Mouse (Mus musculus): ENCODE data around the gene C1ql1.

Gene C1ql1

GRCm38 (mm10) chr11:102901199-102901598 is 45.3 kb downstream of the C1ql1 start:
- no peak for DNase-seq (ENCODE audit: low read depth)

DNA sequence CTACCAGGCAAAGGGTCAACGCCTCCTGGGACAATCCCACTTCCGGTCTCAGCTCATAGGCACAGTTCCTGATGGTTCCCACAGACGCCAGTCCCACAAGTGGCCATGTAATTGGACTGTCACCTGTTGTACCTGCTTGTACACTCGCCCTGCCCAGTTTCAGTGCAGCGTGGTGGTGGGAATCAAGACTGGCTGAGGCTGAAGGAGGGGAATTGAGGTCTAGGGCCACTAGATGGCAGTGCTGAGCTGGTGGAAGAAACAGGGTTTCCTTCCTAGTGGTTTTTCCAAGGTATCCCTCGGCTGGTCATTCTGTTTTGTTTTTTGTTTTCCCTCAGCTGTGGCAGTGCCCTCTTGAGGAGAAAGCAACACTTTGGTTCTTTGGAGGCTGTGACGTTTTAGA is 45.7 kb downstream of the C1ql1 start, which contains the start of gene Gfap:
Gene Gfap (minus strand): TSS at position 150 of the 400 bp plus-strand sequence.
- peak; percentile 73 for DNase-seq (ENCODE audit: low read depth)

- no peak for DNase-seq (ENCODE audit: low read depth)
These were observed 48.1 kb downstream of the C1ql1 start for GRCm38 (mm10) chr11:102898408-102898807.

GRCm38 (mm10) chr11:102896641-102897040 is 49.8 kb downstream of the C1ql1 start:
- DNase-seq (ENCODE audit: low read depth) = no peak

DNA sequence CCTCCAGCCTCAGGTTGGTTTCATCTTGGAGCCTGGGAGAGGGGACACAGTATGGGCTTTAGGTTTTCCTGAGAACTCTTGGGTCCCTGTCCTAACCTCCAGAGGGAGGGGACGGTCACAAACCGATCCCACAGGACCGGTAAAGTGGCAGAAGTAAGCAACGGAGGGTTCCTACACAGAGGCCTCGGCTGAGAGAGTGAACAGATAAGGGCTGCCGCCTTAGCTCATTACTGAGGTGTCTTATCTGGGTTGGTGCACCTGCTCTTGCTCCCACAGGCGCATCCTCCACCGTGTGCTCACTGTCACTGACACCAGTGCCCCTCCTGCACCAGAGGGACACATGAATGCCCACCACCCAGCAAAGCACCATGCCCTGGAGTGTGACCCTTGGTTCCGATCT is 50.7 kb downstream of the C1ql1 start:
- no peak for DNase-seq (ENCODE audit: low read depth)

GRCm38 (mm10) chr11:102894716-102895115 is 51.8 kb downstream of the C1ql1 start:
- DNase-seq (ENCODE audit: low read depth) = no peak

DNA sequence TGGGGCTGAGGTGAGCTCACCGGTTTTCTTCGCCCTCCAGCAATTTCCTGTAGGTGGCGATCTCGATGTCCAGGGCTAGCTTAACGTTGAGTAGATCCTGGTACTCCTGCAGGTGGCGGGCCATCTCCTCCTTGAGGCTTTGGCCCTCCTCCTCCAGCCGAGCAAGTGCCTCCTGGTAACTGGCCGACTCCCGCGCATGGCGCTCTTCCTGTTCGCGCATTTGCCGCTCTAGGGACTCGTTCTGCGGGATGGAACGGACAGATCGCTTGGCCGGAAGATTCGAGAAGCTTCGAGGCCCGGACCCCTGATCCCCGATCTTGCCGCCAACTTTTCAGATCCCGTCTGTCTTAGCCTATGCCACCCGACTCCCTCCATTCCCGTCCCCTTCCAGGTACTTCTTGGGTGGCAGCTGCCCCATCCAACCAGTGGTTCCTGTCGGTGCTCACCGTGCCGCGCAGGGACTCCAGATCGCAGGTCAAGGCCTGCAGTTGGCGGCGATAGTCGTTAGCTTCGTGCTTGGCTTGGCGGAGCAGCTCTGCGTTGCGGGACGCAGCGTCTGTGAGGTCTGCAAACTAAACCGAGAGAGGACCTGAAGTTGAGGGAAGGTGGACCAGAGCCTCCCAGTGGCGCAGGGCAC is 53.4 kb downstream of the C1ql1 start:
- peak; percentile 69 for DNase-seq (ENCODE audit: low read depth)

DNA sequence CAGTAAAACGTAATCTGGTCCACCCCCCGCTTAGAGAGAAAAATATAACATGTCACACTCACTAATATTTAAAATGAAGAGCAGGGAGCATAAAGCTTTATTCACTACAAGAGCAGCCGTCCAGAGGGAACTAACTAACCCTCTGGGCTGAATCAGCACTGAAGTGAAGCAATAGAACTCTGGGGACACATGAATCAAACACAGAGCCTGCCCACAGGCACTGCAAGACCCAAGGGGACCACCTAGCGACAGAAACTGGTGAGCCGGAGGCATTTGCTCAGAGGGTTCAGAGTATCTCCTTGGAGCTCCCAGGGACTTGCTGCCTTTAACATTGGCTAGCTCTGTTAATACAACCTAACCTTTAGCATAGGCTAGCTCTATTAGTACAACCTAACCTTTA is 56.4 kb downstream of the C1ql1 start:
- no peak for DNase-seq (ENCODE audit: low read depth)

Data from naive thymus-derived CD4-positive, alpha-beta T cell, adult 2 months (primary cell).